Mouse (Mus musculus): Measurements from ENCODE around the gene Dynlt1f. TPM values are rescaled to one million over a fixed set of nuclear protein-coding genes. Genes with fewer than 3 reads are reported as not detected.
A peak's percentile ranks its signal among the peaks of the same experiment; 100 is the strongest.
"Not testable (repeated sequence)": the region's sequence is repeated elsewhere in the genome, so short reads cannot be mapped to it uniquely, and the experiment has no call there.

The Dynlt1f gene
- total RNA-seq, 2 experiments from 2014 or later: 54.7 to 57.4 TPM

- H3K27ac ChIP-seq; DNase-seq; intact Hi-C loops (cut with DNase I); H3K4me3 ChIP-seq: not testable (repeated sequence)
Observed at GRCm38 (mm10) chr17:6674297-6674696, 18.6 kb upstream of the Dynlt1f start.

GRCm38 (mm10) chr17:6668522-6668921 is 12.8 kb upstream of the Dynlt1f start:
- H3K27ac ChIP-seq; H3K4me3 ChIP-seq; DNase-seq; intact Hi-C loops (cut with DNase I): not testable (repeated sequence)

GRCm38 (mm10) chr17:6665389-6665788 is 9.7 kb upstream of the Dynlt1f start:
- H3K27ac ChIP-seq; H3K4me3 ChIP-seq; DNase-seq; intact Hi-C loops (cut with DNase I): not testable (repeated sequence)

- H3K27ac ChIP-seq; intact Hi-C loops (cut with DNase I); DNase-seq; H3K4me3 ChIP-seq: not testable (repeated sequence)
Observed at GRCm38 (mm10) chr17:6662840-6663239, 7.1 kb upstream of the Dynlt1f start.

- DNase-seq: peak; percentile 55
- H3K27ac ChIP-seq; intact Hi-C loops (cut with DNase I); H3K4me3 ChIP-seq: not testable (repeated sequence)
Observed at GRCm38 (mm10) chr17:6661093-6661816, 5.6 kb upstream of the Dynlt1f start.

- DNase-seq; H3K4me3 ChIP-seq; intact Hi-C loops (cut with DNase I): not testable (repeated sequence)
- 0 out of 2 replicates have a peak overlapping the region, but pooled peaks have one; percentile 25 for H3K27ac ChIP-seq
Observed at GRCm38 (mm10) chr17:6660589-6660988, 4.9 kb upstream of the Dynlt1f start.

- H3K4me3 ChIP-seq; DNase-seq; H3K27ac ChIP-seq; intact Hi-C loops (cut with DNase I): not testable (repeated sequence)
Observed at GRCm38 (mm10) chr17:6658801-6659200, 3.1 kb upstream of the Dynlt1f start, which contains the start of gene Sytl3. Sytl3 (plus strand) TSS chr17:6659093.

- 0 out of 2 replicates have a peak overlapping the region, but pooled peaks have one; percentile 50 for H3K27ac ChIP-seq
- DNase-seq; intact Hi-C loops (cut with DNase I); H3K4me3 ChIP-seq: not testable (repeated sequence)
Observed at GRCm38 (mm10) chr17:6656471-6656870, 771 bp upstream of the Dynlt1f start.

GRCm38 (mm10) chr17:6655087-6655511 is 601 bp downstream of the Dynlt1f start:
- intact Hi-C loops (cut with DNase I): not testable (repeated sequence)
- peak; percentile 72 for DNase-seq
- Histone ChIP-seq H3K27ac (peak overlapping the region; percentile 61), H3K4me3 (peak overlapping the region; percentile 76)

- H3K4me3 ChIP-seq; DNase-seq; H3K27ac ChIP-seq; intact Hi-C loops (cut with DNase I): not testable (repeated sequence)
Observed at GRCm38 (mm10) chr17:6653341-6653946, 2.3 kb downstream of the Dynlt1f start.

- H3K4me3 ChIP-seq; H3K27ac ChIP-seq; DNase-seq; intact Hi-C loops (cut with DNase I): not testable (repeated sequence)
Observed at GRCm38 (mm10) chr17:6650904-6651565, 4.7 kb downstream of the Dynlt1f start.

GRCm38 (mm10) chr17:6647452-6647851 is 8.2 kb downstream of the Dynlt1f start:
- intact Hi-C loops (cut with DNase I): not testable (repeated sequence)

GRCm38 (mm10) chr17:6646841-6647240 is 8.9 kb downstream of the Dynlt1f start:
- intact Hi-C loops (cut with DNase I); H3K27ac ChIP-seq; H3K4me3 ChIP-seq; DNase-seq: not testable (repeated sequence)

More at GRCm38 (mm10) chr17:6647452-6647851, 8.2 kb downstream of the Dynlt1f start:
- not testable (repeated sequence) for H3K4me3 ChIP-seq, DNase-seq, H3K27ac ChIP-seq

GRCm38 (mm10) chr17:6645668-6646067 is 10.0 kb downstream of the Dynlt1f start:
- intact Hi-C loops (cut with DNase I); H3K4me3 ChIP-seq; H3K27ac ChIP-seq; DNase-seq: not testable (repeated sequence)

GRCm38 (mm10) chr17:6644673-6645072 is 11.0 kb downstream of the Dynlt1f start:
- DNase-seq; intact Hi-C loops (cut with DNase I); H3K4me3 ChIP-seq; H3K27ac ChIP-seq: not testable (repeated sequence)

- intact Hi-C loops (cut with DNase I); DNase-seq; H3K27ac ChIP-seq; H3K4me3 ChIP-seq: not testable (repeated sequence)
Observed at GRCm38 (mm10) chr17:6644210-6644609, 11.5 kb downstream of the Dynlt1f start.

GRCm38 (mm10) chr17:6640771-6641429 is 14.8 kb downstream of the Dynlt1f start:
- H3K4me3 ChIP-seq; H3K27ac ChIP-seq; intact Hi-C loops (cut with DNase I): not testable (repeated sequence)
- DNase-seq: peak; percentile 25
